Mouse (Mus musculus): ENCODE measurements at regions not wholly inside any gene's neighbourhood (a gene's known extent, or its start where the extent isn't known, plus 50 kb on each side); places are given as distances from the start of the nearest gene placed in this dataset.
"Not testable (repeated sequence)": the region's sequence is repeated elsewhere in the genome, so short reads cannot be mapped to it uniquely, and the experiment has no call there.

- H3K36me3 ChIP-seq: no peaks in the 10 kb centered on the region
- no peak overlapping the region for H3K4me2 ChIP-seq (replicated peaks)
- no peaks in the 10 kb centered on the region for H3K9me3 ChIP-seq
- WGBS: 100% methylated on average over 1 of the region's 1 CpGs
- ATAC-seq (ENCODE audit: low FRiP score, low read depth): no peak
- H3K4me3 ChIP-seq: no peak overlapping the region
- no peaks in the 10 kb centered on the region for H3K27me3 ChIP-seq
- H3K9ac ChIP-seq (replicated peaks): no peak overlapping the region
- no peaks in the 10 kb centered on the region for H3K4me1 ChIP-seq
- no peak overlapping the region for H3K27ac ChIP-seq (replicated peaks)
These were observed 1214.9 kb upstream of the Tacstd2 start for GRCm38 (mm10) chr6:68750451-68750850.

GRCm38 (mm10) chr6:68749699-68750098, 1214.1 kb upstream of the Tacstd2 start:
- no peaks in the 10 kb centered on the region for H3K36me3 ChIP-seq
- no peak overlapping the region for H3K27ac ChIP-seq (replicated peaks)
- H3K4me3 ChIP-seq: no peak overlapping the region
- H3K9me3 ChIP-seq: no peaks in the 10 kb centered on the region
- no peaks in the 10 kb centered on the region for H3K27me3 ChIP-seq
- H3K4me1 ChIP-seq: no peaks in the 10 kb centered on the region
- 90% methylated on average over 3 of the region's 3 CpGs for WGBS
- H3K4me2 ChIP-seq (replicated peaks): no peak overlapping the region
- H3K9ac ChIP-seq (replicated peaks): no peak overlapping the region
- ATAC-seq (ENCODE audit: low FRiP score, low read depth): no peak

GRCm38 (mm10) chr6:68738573-68738972, 1203.0 kb upstream of the Tacstd2 start:
- Histone ChIP-seq H3K4me1 (no peaks in the 10 kb centered on the region), H3K9ac (replicated peaks) (no peak overlapping the region), H3K9me3 (no peaks in the 10 kb centered on the region), H3K4me2 (replicated peaks) (no peak overlapping the region), H3K27ac (replicated peaks) (no peak overlapping the region), H3K36me3 (no peaks in the 10 kb centered on the region), H3K27me3 (no peaks in the 10 kb centered on the region), H3K4me3 (no peak overlapping the region)
- ATAC-seq (ENCODE audit: low FRiP score, low read depth): no peak

- no peak for ATAC-seq (ENCODE audit: low FRiP score, low read depth)
- H3K4me2 ChIP-seq (replicated peaks): no peak overlapping the region
- H3K27me3 ChIP-seq: no peaks in the 10 kb centered on the region
- H3K9ac ChIP-seq (replicated peaks): no peak overlapping the region
- H3K4me3 ChIP-seq: no peak overlapping the region
- H3K9me3 ChIP-seq: no peaks in the 10 kb centered on the region
- H3K4me1 ChIP-seq: no peaks in the 10 kb centered on the region
- no peak overlapping the region for H3K27ac ChIP-seq (replicated peaks)
- whole genome bisulfite sequencing: 90% methylated on average over 3 of the region's 3 CpGs
- H3K36me3 ChIP-seq: no peaks in the 10 kb centered on the region
These were observed 1201.1 kb upstream of the Tacstd2 start for GRCm38 (mm10) chr6:68736647-68737046.

GRCm38 (mm10) chr6:68736068-68736467, 1200.5 kb upstream of the Tacstd2 start:
- ATAC-seq (ENCODE audit: low FRiP score, low read depth): no peak
- H3K4me3 ChIP-seq: no peak overlapping the region
- no peaks in the 10 kb centered on the region for H3K9me3 ChIP-seq
- H3K27ac ChIP-seq (replicated peaks): no peak overlapping the region
- no peaks in the 10 kb centered on the region for H3K36me3 ChIP-seq
- H3K4me2 ChIP-seq (replicated peaks): no peak overlapping the region
- H3K4me1 ChIP-seq: no peaks in the 10 kb centered on the region
- no peaks in the 10 kb centered on the region for H3K27me3 ChIP-seq
- H3K9ac ChIP-seq (replicated peaks): no peak overlapping the region

- H3K27me3 ChIP-seq; H3K4me1 ChIP-seq; H3K27ac ChIP-seq (replicated peaks); H3K4me2 ChIP-seq (replicated peaks); H3K36me3 ChIP-seq; H3K9ac ChIP-seq (replicated peaks); H3K4me3 ChIP-seq; ATAC-seq (ENCODE audit: low FRiP score, low read depth); H3K9me3 ChIP-seq: not testable (repeated sequence)
- 60% methylated on average over 1 of the region's 1 CpGs for WGBS
These were observed 1175.5 kb upstream of the Tacstd2 start for GRCm38 (mm10) chr6:68711084-68711483.

GRCm38 (mm10) chr6:68704291-68704800, 1168.8 kb upstream of the Tacstd2 start:
- H3K4me3 ChIP-seq, H3K4me1 ChIP-seq: not testable (repeated sequence)

GRCm38 (mm10) chr6:68680792-68681110, 1145.2 kb upstream of the Tacstd2 start:
- H3K36me3 ChIP-seq: not testable (repeated sequence)

More at GRCm38 (mm10) chr6:68704291-68704800, 1168.8 kb upstream of the Tacstd2 start:
- H3K36me3 ChIP-seq; ATAC-seq (ENCODE audit: low FRiP score, low read depth); H3K4me2 ChIP-seq (replicated peaks); H3K27ac ChIP-seq (replicated peaks); H3K9me3 ChIP-seq; H3K27me3 ChIP-seq; H3K9ac ChIP-seq (replicated peaks): not testable (repeated sequence)

GRCm38 (mm10) chr6:68680099-68680791, 1144.6 kb upstream of the Tacstd2 start:
- Histone ChIP-seq H3K4me3 (no peak overlapping the region), H3K36me3 (no peaks in the 10 kb centered on the region), H3K4me2 (replicated peaks) (no peak overlapping the region), H3K4me1 (no peaks in the 10 kb centered on the region), H3K9ac (replicated peaks) (no peak overlapping the region), H3K9me3 (no peaks in the 10 kb centered on the region), H3K27ac (replicated peaks) (no peak overlapping the region), H3K27me3 (no peaks in the 10 kb centered on the region)
- ATAC-seq (ENCODE audit: low FRiP score, low read depth): no peak
- WGBS: 86% methylated on average over 3 of the region's 3 CpGs

More at GRCm38 (mm10) chr6:68680792-68681110, 1145.2 kb upstream of the Tacstd2 start:
- H3K4me2 ChIP-seq (replicated peaks); H3K27ac ChIP-seq (replicated peaks); H3K27me3 ChIP-seq; H3K9ac ChIP-seq (replicated peaks); H3K4me1 ChIP-seq; H3K9me3 ChIP-seq; ATAC-seq (ENCODE audit: low FRiP score, low read depth); H3K4me3 ChIP-seq: not testable (repeated sequence)

GRCm38 (mm10) chr6:68668433-68668832, 1132.8 kb upstream of the Tacstd2 start:
- not testable (repeated sequence) for H3K4me1 ChIP-seq; H3K9ac ChIP-seq (replicated peaks); H3K9me3 ChIP-seq; H3K27me3 ChIP-seq; H3K4me3 ChIP-seq; H3K36me3 ChIP-seq; H3K27ac ChIP-seq (replicated peaks)
- 1% methylated on average over 10 of the region's 10 CpGs for WGBS
- ATAC-seq (ENCODE audit: low FRiP score, low read depth): peak; percentile 91
- H3K4me2 ChIP-seq (replicated peaks): peak overlapping the region; percentile 28; the same call in 1 of the 2 replicates

GRCm38 (mm10) chr6:68632309-68632708, 1096.7 kb upstream of the Tacstd2 start:
- not testable (repeated sequence) for H3K4me2 ChIP-seq (replicated peaks); H3K9me3 ChIP-seq; ATAC-seq (ENCODE audit: low FRiP score, low read depth); H3K4me3 ChIP-seq; H3K27me3 ChIP-seq; H3K36me3 ChIP-seq; H3K27ac ChIP-seq (replicated peaks); H3K9ac ChIP-seq (replicated peaks); H3K4me1 ChIP-seq

GRCm38 (mm10) chr6:68631787-68632186, 1096.2 kb upstream of the Tacstd2 start:
- Histone ChIP-seq H3K9me3 (no peaks in the 10 kb centered on the region), H3K27me3 (no peaks in the 10 kb centered on the region), H3K27ac (replicated peaks) (no peak overlapping the region), H3K36me3 (no peaks in the 10 kb centered on the region), H3K4me3 (no peak overlapping the region), H3K4me2 (replicated peaks) (no peak overlapping the region), H3K9ac (replicated peaks) (no peak overlapping the region), H3K4me1 (no peaks in the 10 kb centered on the region)
- 75% methylated on average over 1 of the region's 1 CpGs for WGBS
- ATAC-seq (ENCODE audit: low FRiP score, low read depth): no peak

GRCm38 (mm10) chr6:68606033-68606432, 1070.4 kb upstream of the Tacstd2 start:
- Histone ChIP-seq H3K27me3 (no peaks in the 10 kb centered on the region), H3K9me3 (no peaks in the 10 kb centered on the region), H3K36me3 (no peaks in the 10 kb centered on the region), H3K9ac (replicated peaks) (no peak overlapping the region), H3K27ac (replicated peaks) (no peak overlapping the region), H3K4me2 (replicated peaks) (no peak overlapping the region), H3K4me1 (no peaks in the 10 kb centered on the region), H3K4me3 (no peak overlapping the region)
- no peak for ATAC-seq (ENCODE audit: low FRiP score, low read depth)
- WGBS: 77% methylated on average over 2 of the region's 2 CpGs
